Mouse (Mus musculus) stomach, postnatal 0 days (tissue): Measurements from ENCODE around the gene Meis2.

Experiments
- CTCF ChIP-seq: IDR thresholded peaks from 2 replicates; pipeline ENCODE4 v1.5.1; 2016; ENCODE audit warnings: antibody characterized with exemption, low read depth, mild to moderate bottlenecking, moderate library complexity
- EP300 ChIP-seq: optimal IDR thresholded peaks from 2 replicates; pipeline ENCODE3; 2016; ENCODE audit warnings: antibody characterized with exemption

GRCm38 (mm10) chr2:116045048-116045447 lies 20.6 kb downstream of the Meis2 start:
- no peak for TF ChIP-seq CTCF
- TF ChIP-seq EP300, result no peak
